Mouse (Mus musculus): Measurements from ENCODE around the gene Rab11fip3. TPM values are rescaled to one million over a fixed set of nuclear protein-coding genes. Genes with fewer than 3 reads are reported as not detected.
"Not testable (repeated sequence)": the region's sequence is repeated elsewhere in the genome, so short reads cannot be mapped to it uniquely, and the experiment has no call there.

Rab11fip3 gene
- polyA plus RNA-seq, 1 experiment from 2014 or later: 24.2 TPM

- Histone ChIP-seq H3K36me3 (ENCODE audit: control insufficient read depth, insufficient read depth, low read length) (no peaks in the 10 kb centered on the region), H3K4me3 (ENCODE audit: low read length) (peak overlapping the region; percentile 64), H3K4me2 (replicated peaks; ENCODE audit: low read depth, low read length) (peak overlapping the region; percentile 97), H3K27me3 (ENCODE audit: control insufficient read depth, insufficient read depth, low read length) (peaks cover 68% of the 10 kb centered on the region), H3K4me1 (ENCODE audit: control insufficient read depth, insufficient read depth, low read length) (peaks cover 10% of the 10 kb centered on the region; the same call in 1 of the 2 replicates), H3K27ac (ENCODE audit: low read depth, low read length) (no peak overlapping the region), H3K9ac (ENCODE audit: low read depth, low read length) (peak overlapping the region; percentile 69; the same call in 1 of the 2 replicates), H3K9me3 (ENCODE audit: control insufficient read depth, low read length) (no peaks in the 10 kb centered on the region)
- no peak for ATAC-seq (ENCODE audit: low FRiP score, low TSS enrichment)
- WGBS: 15% methylated on average over 14 of the region's 14 CpGs
These were observed 43.4 kb upstream of the Rab11fip3 start for GRCm38 (mm10) chr17:26112751-26113150.

DNA sequence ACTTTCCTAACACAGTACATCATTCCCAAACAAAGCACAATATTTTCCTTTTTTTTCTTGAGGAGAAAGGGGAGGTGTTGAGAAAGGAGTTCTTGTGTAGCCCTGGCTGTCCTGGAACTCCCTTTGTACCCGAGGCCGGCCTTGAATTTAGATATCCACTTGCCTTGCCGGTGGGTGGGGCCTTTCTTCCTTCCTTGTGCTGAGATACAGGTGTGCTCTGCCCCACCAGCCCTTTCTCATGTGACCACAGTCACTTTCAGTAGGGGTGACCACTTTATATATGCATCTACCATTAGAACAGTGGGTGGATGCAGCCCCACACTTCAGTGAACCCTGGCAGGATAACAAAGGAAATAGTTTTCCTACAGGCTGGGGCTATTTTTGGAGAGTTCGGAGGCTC lies 42.4 kb upstream of the Rab11fip3 start:
- WGBS: 22% methylated on average over 4 of the region's 4 CpGs
- no peak overlapping the region for H3K27ac ChIP-seq (ENCODE audit: low read depth, low read length)
- H3K36me3 ChIP-seq (ENCODE audit: control insufficient read depth, insufficient read depth, low read length): no peaks in the 10 kb centered on the region
- H3K4me2 ChIP-seq (replicated peaks; ENCODE audit: low read depth, low read length): no peak overlapping the region
- H3K9ac ChIP-seq (ENCODE audit: low read depth, low read length): no peak overlapping the region
- H3K4me1 ChIP-seq (ENCODE audit: control insufficient read depth, insufficient read depth, low read length): peaks cover 10% of the 10 kb centered on the region; the same call in 1 of the 2 replicates
- H3K4me3 ChIP-seq (ENCODE audit: low read length): no peak overlapping the region
- ATAC-seq (ENCODE audit: low FRiP score, low TSS enrichment): no peak
- H3K27me3 ChIP-seq (ENCODE audit: control insufficient read depth, insufficient read depth, low read length): peaks cover 60% of the 10 kb centered on the region
- no peaks in the 10 kb centered on the region for H3K9me3 ChIP-seq (ENCODE audit: control insufficient read depth, low read length)

- Histone ChIP-seq H3K4me2 (replicated peaks; ENCODE audit: low read depth, low read length) (no peak overlapping the region), H3K36me3 (ENCODE audit: control insufficient read depth, insufficient read depth, low read length) (no peaks in the 10 kb centered on the region)
These were observed 41.7 kb upstream of the Rab11fip3 start for GRCm38 (mm10) chr17:26111024-26111423.

GRCm38 (mm10) chr17:26110156-26110555 lies 40.8 kb upstream of the Rab11fip3 start:
- 34% methylated on average over 4 of the region's 4 CpGs for WGBS
- peaks cover 47% of the 10 kb centered on the region for H3K27me3 ChIP-seq (ENCODE audit: control insufficient read depth, insufficient read depth, low read length)
- ATAC-seq (ENCODE audit: low FRiP score, low TSS enrichment): no peak
- H3K4me3 ChIP-seq (ENCODE audit: low read length): no peak overlapping the region
- H3K27ac ChIP-seq (ENCODE audit: low read depth, low read length): no peak overlapping the region
- H3K9me3 ChIP-seq (ENCODE audit: control insufficient read depth, low read length): no peaks in the 10 kb centered on the region
- H3K9ac ChIP-seq (ENCODE audit: low read depth, low read length): no peak overlapping the region
- H3K4me2 ChIP-seq (replicated peaks; ENCODE audit: low read depth, low read length): no peak overlapping the region
- H3K36me3 ChIP-seq (ENCODE audit: control insufficient read depth, insufficient read depth, low read length): no peaks in the 10 kb centered on the region
- H3K4me1 ChIP-seq (ENCODE audit: control insufficient read depth, insufficient read depth, low read length): 0 out of 2 replicates have a peak, but pooled peaks cover 4% of the 10 kb centered on the region

More at GRCm38 (mm10) chr17:26111024-26111423, 41.7 kb upstream of the Rab11fip3 start:
- no peak overlapping the region for H3K4me3 ChIP-seq (ENCODE audit: low read length)
- no peaks in the 10 kb centered on the region for H3K9me3 ChIP-seq (ENCODE audit: control insufficient read depth, low read length)
- 4% methylated on average over 4 of the region's 4 CpGs for WGBS
- peaks cover 55% of the 10 kb centered on the region for H3K27me3 ChIP-seq (ENCODE audit: control insufficient read depth, insufficient read depth, low read length)
- peaks cover 8% of the 10 kb centered on the region; the same call in 1 of the 2 replicates for H3K4me1 ChIP-seq (ENCODE audit: control insufficient read depth, insufficient read depth, low read length)
- no peak overlapping the region for H3K9ac ChIP-seq (ENCODE audit: low read depth, low read length)
- H3K27ac ChIP-seq (ENCODE audit: low read depth, low read length): no peak overlapping the region
- no peak for ATAC-seq (ENCODE audit: low FRiP score, low TSS enrichment)

DNA sequence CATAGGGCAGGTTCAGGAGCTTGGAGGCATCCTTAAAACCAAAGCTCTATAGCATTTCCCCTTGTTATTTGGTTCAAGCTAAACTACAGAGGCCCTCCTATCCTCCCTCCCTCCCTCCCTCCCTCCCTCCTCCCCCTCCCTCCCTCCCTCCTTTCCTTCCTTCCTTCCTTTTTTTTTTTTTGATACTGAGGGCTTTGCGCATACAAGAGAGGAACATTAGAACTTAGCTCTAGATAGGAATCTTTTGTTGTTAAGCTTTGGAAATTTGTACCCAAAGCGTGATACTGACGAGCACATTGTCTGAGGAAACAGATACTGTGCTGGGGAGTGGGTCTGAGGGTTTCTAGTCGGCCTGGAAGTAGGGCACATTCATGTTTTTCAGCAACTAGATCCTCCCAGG lies 36.3 kb upstream of the Rab11fip3 start:
- Histone ChIP-seq H3K9me3 (ENCODE audit: control insufficient read depth, low read length) (no peaks in the 10 kb centered on the region), H3K27ac (ENCODE audit: low read depth, low read length) (no peak overlapping the region), H3K9ac (ENCODE audit: low read depth, low read length) (no peak overlapping the region), H3K36me3 (ENCODE audit: control insufficient read depth, insufficient read depth, low read length) (no peaks in the 10 kb centered on the region), H3K4me3 (ENCODE audit: low read length) (no peak overlapping the region), H3K27me3 (ENCODE audit: control insufficient read depth, insufficient read depth, low read length) (peaks cover 6% of the 10 kb centered on the region), H3K4me2 (replicated peaks; ENCODE audit: low read depth, low read length) (no peak overlapping the region), H3K4me1 (ENCODE audit: control insufficient read depth, insufficient read depth, low read length) (0 out of 2 replicates have a peak, but pooled peaks cover under 1% of the 10 kb centered on the region)
- no peak for ATAC-seq (ENCODE audit: low FRiP score, low TSS enrichment)
- WGBS: 57% methylated on average over 4 of the region's 4 CpGs

DNA sequence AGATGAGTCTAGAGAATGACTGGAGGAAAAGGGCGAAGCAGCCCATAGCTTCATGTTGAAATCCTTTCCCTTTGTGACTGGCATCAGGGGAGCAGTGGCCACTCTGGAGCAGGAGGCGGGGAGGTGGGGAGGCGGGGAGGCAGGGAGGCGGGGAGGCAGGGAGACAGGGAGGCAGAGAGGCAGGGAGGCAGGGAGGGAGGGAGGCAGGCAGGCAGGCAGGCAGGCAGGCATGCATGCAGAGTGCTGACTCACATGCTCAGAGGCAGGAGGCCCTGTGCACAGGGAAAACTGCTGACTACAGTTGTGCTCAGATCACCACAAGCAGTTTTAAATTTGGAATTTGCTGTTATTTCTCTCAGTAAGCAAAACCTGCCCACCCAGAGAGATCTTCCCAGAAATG lies 32.1 kb upstream of the Rab11fip3 start:
- H3K4me2 ChIP-seq (replicated peaks; ENCODE audit: low read depth, low read length): no peak overlapping the region
- H3K4me3 ChIP-seq (ENCODE audit: low read length): no peak overlapping the region
- H3K27ac ChIP-seq (ENCODE audit: low read depth, low read length): no peak overlapping the region
- H3K9ac ChIP-seq (ENCODE audit: low read depth, low read length): no peak overlapping the region
- ATAC-seq (ENCODE audit: low FRiP score, low TSS enrichment): peak; percentile 84; the same call in 1 of the 2 replicates
- no peaks in the 10 kb centered on the region for H3K4me1 ChIP-seq (ENCODE audit: control insufficient read depth, insufficient read depth, low read length)
- 42% methylated on average over 4 of the region's 4 CpGs for WGBS
- no peaks in the 10 kb centered on the region for H3K27me3 ChIP-seq (ENCODE audit: control insufficient read depth, insufficient read depth, low read length)
- no peaks in the 10 kb centered on the region for H3K36me3 ChIP-seq (ENCODE audit: control insufficient read depth, insufficient read depth, low read length)
- H3K9me3 ChIP-seq (ENCODE audit: control insufficient read depth, low read length): no peaks in the 10 kb centered on the region

GRCm38 (mm10) chr17:26100166-26100565 lies 30.8 kb upstream of the Rab11fip3 start:
- H3K4me1 ChIP-seq (ENCODE audit: control insufficient read depth, insufficient read depth, low read length): no peaks in the 10 kb centered on the region
- no peak overlapping the region for H3K9ac ChIP-seq (ENCODE audit: low read depth, low read length)
- no peak overlapping the region for H3K4me3 ChIP-seq (ENCODE audit: low read length)
- no peaks in the 10 kb centered on the region for H3K36me3 ChIP-seq (ENCODE audit: control insufficient read depth, insufficient read depth, low read length)
- WGBS: 39% methylated on average over 2 of the region's 2 CpGs
- no peak overlapping the region for H3K27ac ChIP-seq (ENCODE audit: low read depth, low read length)
- H3K9me3 ChIP-seq (ENCODE audit: control insufficient read depth, low read length): no peaks in the 10 kb centered on the region
- H3K4me2 ChIP-seq (replicated peaks; ENCODE audit: low read depth, low read length): no peak overlapping the region
- no peak for ATAC-seq (ENCODE audit: low FRiP score, low TSS enrichment)
- no peaks in the 10 kb centered on the region for H3K27me3 ChIP-seq (ENCODE audit: control insufficient read depth, insufficient read depth, low read length)

- 73% methylated on average over 3 of the region's 3 CpGs for WGBS
These were observed 30.0 kb upstream of the Rab11fip3 start for GRCm38 (mm10) chr17:26099316-26099715.

DNA sequence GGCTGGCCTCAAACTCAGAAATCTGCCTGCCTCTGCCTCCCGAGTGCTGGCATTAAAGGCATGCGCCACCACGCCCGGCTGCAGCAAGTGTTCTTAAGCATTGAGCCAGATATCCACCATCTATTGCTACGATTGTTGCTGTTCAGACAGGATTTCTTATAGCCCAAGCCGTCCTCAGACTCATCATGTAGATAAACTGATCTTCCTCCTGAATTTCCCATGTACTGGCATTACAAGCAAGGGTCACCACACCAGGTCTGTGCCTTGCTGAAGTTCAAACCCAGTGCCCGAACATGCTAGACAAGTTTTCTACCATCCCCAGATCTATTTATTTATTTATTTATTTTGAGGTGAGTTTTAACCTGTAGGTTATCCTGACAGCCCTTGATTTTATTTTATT lies 29.1 kb upstream of the Rab11fip3 start:
- H3K9me3 ChIP-seq (ENCODE audit: control insufficient read depth, low read length): no peaks in the 10 kb centered on the region
- peaks cover 7% of the 10 kb centered on the region; the same call in 1 of the 2 replicates for H3K4me1 ChIP-seq (ENCODE audit: control insufficient read depth, insufficient read depth, low read length)
- 92% methylated on average over 7 of the region's 7 CpGs for WGBS
- no peak overlapping the region for H3K9ac ChIP-seq (ENCODE audit: low read depth, low read length)
- H3K4me3 ChIP-seq (ENCODE audit: low read length): no peak overlapping the region
- no peak overlapping the region for H3K27ac ChIP-seq (ENCODE audit: low read depth, low read length)
- no peaks in the 10 kb centered on the region for H3K27me3 ChIP-seq (ENCODE audit: control insufficient read depth, insufficient read depth, low read length)
- no peak for ATAC-seq (ENCODE audit: low FRiP score, low TSS enrichment)
- H3K4me2 ChIP-seq (replicated peaks; ENCODE audit: low read depth, low read length): no peak overlapping the region
- no peaks in the 10 kb centered on the region for H3K36me3 ChIP-seq (ENCODE audit: control insufficient read depth, insufficient read depth, low read length)

More at GRCm38 (mm10) chr17:26099316-26099715, 30.0 kb upstream of the Rab11fip3 start:
- not testable (repeated sequence) for H3K4me3 ChIP-seq (ENCODE audit: low read length); H3K4me2 ChIP-seq (replicated peaks; ENCODE audit: low read depth, low read length); H3K27ac ChIP-seq (ENCODE audit: low read depth, low read length); H3K27me3 ChIP-seq (ENCODE audit: control insufficient read depth, insufficient read depth, low read length); ATAC-seq (ENCODE audit: low FRiP score, low TSS enrichment); H3K9me3 ChIP-seq (ENCODE audit: control insufficient read depth, low read length); H3K9ac ChIP-seq (ENCODE audit: low read depth, low read length); H3K36me3 ChIP-seq (ENCODE audit: control insufficient read depth, insufficient read depth, low read length); H3K4me1 ChIP-seq (ENCODE audit: control insufficient read depth, insufficient read depth, low read length)
